Mouse (Mus musculus): ENCODE measurements around the gene Pou5f1.

GRCm38 (mm10) chr17:35524354-35524753 lies 18.5 kb downstream of the Pou5f1 start:
- TF ChIP-seq CTCF (IDR thresholded peaks at IDR 0.05; ENCODE audit: low read depth) (no peak), EP300 (optimal IDR thresholded peaks at IDR 0.05) (no peak)
